Mouse (Mus musculus): ENCODE measurements around the gene Sh2d2a. TPM values are rescaled to one million over a fixed set of nuclear protein-coding genes. Genes with fewer than 3 reads are reported as not detected.
"Not testable (repeated sequence)": the region's sequence is repeated elsewhere in the genome, so short reads cannot be mapped to it uniquely, and the experiment has no call there.

Sh2d2a gene
- polyA plus RNA-seq, 1 experiment: 0.05 TPM

GRCm38 (mm10) chr3:87816646-87817093 lies 29.9 kb upstream of the Sh2d2a start:
- DNase-seq: peak; percentile 66 to 73
- 7% methylated on average over 12 of the region's 12 CpGs for WGBS
- H3K4me3 ChIP-seq (replicated peaks; ENCODE audit: insufficient read depth, low read depth, low read length): no peak overlapping the region
- H3K4me1 ChIP-seq (ENCODE audit: control insufficient read depth, insufficient read depth, low read length): no peaks in the 10 kb centered on the region
- no peak overlapping the region for H3K27ac ChIP-seq (ENCODE audit: insufficient read depth, low read length)
- no peak for TF ChIP-seq POLR2A (IDR thresholded peaks at IDR 0.05; ENCODE audit: borderline replicate concordance, insufficient read depth, low read length)
- peak; percentile 96 for TF ChIP-seq CTCF (IDR thresholded peaks at IDR 0.05; ENCODE audit: borderline replicate concordance, insufficient read depth, low read depth, low read length)
- H3K27me3 ChIP-seq (ENCODE audit: control insufficient read depth, insufficient read depth, low read length): no peaks in the 10 kb centered on the region

DNA sequence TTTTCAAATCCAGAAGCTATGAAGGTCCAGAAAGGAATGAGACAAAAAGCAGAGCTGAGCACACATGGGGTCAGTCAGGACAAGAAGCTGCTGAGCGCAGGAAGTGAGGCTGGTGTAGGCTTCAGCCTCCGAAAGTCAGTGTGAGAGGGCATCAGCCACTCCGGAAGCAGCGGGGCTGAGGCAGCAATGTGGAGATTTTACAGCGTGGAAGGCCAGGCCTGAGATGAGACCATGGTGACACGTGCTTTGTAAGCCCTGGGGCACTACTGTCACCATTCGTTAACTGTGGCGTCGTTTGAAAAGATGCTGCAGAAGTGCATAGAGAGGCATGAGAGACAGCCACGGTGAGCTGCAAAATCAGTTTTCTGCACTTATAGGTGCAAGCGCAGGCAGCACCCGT lies 28.3 kb upstream of the Sh2d2a start:
- Histone ChIP-seq H3K4me3 (replicated peaks; ENCODE audit: insufficient read depth, low read depth, low read length) (no peak overlapping the region), H3K27me3 (ENCODE audit: control insufficient read depth, insufficient read depth, low read length) (no peaks in the 10 kb centered on the region), H3K27ac (ENCODE audit: insufficient read depth, low read length) (no peak overlapping the region), H3K4me1 (ENCODE audit: control insufficient read depth, insufficient read depth, low read length) (no peaks in the 10 kb centered on the region)
- no peak for DNase-seq
- 59% methylated on average over 12 of the region's 12 CpGs for WGBS
- TF ChIP-seq CTCF (IDR thresholded peaks at IDR 0.05; ENCODE audit: borderline replicate concordance, insufficient read depth, low read depth, low read length) (no peak), POLR2A (IDR thresholded peaks at IDR 0.05; ENCODE audit: borderline replicate concordance, insufficient read depth, low read length) (no peak)

- H3K4me1 ChIP-seq (ENCODE audit: control insufficient read depth, insufficient read depth, low read length); DNase-seq; H3K27ac ChIP-seq (ENCODE audit: insufficient read depth, low read length); H3K27me3 ChIP-seq (ENCODE audit: control insufficient read depth, insufficient read depth, low read length); H3K4me3 ChIP-seq (replicated peaks; ENCODE audit: insufficient read depth, low read depth, low read length): not testable (repeated sequence)
- WGBS: 100% methylated on average over 1 of the region's 1 CpGs
Measured at GRCm38 (mm10) chr3:87824206-87824605, 22.3 kb upstream of the Sh2d2a start, which contains the start of gene Pear1. TSS of gene Pear1 (minus strand) at chr3:87824306.

- Histone ChIP-seq H3K4me3 (replicated peaks; ENCODE audit: insufficient read depth, low read depth, low read length) (no peak overlapping the region), H3K27ac (ENCODE audit: insufficient read depth, low read length) (no peak overlapping the region), H3K4me1 (ENCODE audit: control insufficient read depth, insufficient read depth, low read length) (no peaks in the 10 kb centered on the region), H3K27me3 (ENCODE audit: control insufficient read depth, insufficient read depth, low read length) (no peaks in the 10 kb centered on the region; the same call in 1 of the 2 replicates)
- WGBS: 38% methylated on average over 4 of the region's 4 CpGs
- TF ChIP-seq POLR2A (IDR thresholded peaks at IDR 0.05; ENCODE audit: borderline replicate concordance, insufficient read depth, low read length) (no peak), CTCF (IDR thresholded peaks at IDR 0.05; ENCODE audit: borderline replicate concordance, insufficient read depth, low read depth, low read length) (no peak)
- no peak for DNase-seq
Measured at GRCm38 (mm10) chr3:87828435-87828834, 18.1 kb upstream of the Sh2d2a start.

DNA sequence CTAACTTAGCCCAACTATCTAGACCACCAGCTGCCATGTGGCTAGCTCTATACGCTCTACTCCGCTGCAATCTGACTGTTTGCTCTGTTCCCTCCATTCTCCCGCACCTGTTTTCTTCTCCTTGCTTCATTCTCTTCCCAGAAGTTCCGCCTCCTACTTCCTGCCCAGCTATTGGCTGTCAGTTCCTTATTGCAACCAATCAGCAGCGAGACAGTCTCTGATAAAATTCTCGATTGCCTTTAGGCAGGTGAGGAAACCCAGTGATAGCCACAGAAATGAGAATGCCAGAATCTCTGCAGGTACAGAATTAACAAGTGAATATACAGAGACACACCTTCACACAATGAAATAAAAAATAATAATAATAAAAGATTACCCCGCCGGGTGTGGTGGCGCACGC lies 17.5 kb upstream of the Sh2d2a start:
- H3K4me3 ChIP-seq (replicated peaks; ENCODE audit: insufficient read depth, low read depth, low read length): no peak overlapping the region
- no peak overlapping the region for H3K27ac ChIP-seq (ENCODE audit: insufficient read depth, low read length)
- TF ChIP-seq CTCF (IDR thresholded peaks at IDR 0.05; ENCODE audit: borderline replicate concordance, insufficient read depth, low read depth, low read length) (no peak), POLR2A (IDR thresholded peaks at IDR 0.05; ENCODE audit: borderline replicate concordance, insufficient read depth, low read length) (no peak)
- no peak for DNase-seq
- WGBS: 52% methylated on average over 10 of the region's 10 CpGs
- H3K27me3 ChIP-seq (ENCODE audit: control insufficient read depth, insufficient read depth, low read length): no peaks in the 10 kb centered on the region; the same call in 1 of the 2 replicates
- H3K4me1 ChIP-seq (ENCODE audit: control insufficient read depth, insufficient read depth, low read length): no peaks in the 10 kb centered on the region

GRCm38 (mm10) chr3:87832109-87832859 lies 14.3 kb upstream of the Sh2d2a start:
- Histone ChIP-seq H3K27ac (ENCODE audit: insufficient read depth, low read length) (no peak overlapping the region), H3K4me1 (ENCODE audit: control insufficient read depth, insufficient read depth, low read length) (no peaks in the 10 kb centered on the region), H3K27me3 (ENCODE audit: control insufficient read depth, insufficient read depth, low read length) (no peaks in the 10 kb centered on the region; the same call in 1 of the 2 replicates), H3K4me3 (replicated peaks; ENCODE audit: insufficient read depth, low read depth, low read length) (no peak overlapping the region)
- DNase-seq: no peak
- TF ChIP-seq CTCF (IDR thresholded peaks at IDR 0.05; ENCODE audit: borderline replicate concordance, insufficient read depth, low read depth, low read length) (no peak), POLR2A (IDR thresholded peaks at IDR 0.05; ENCODE audit: borderline replicate concordance, insufficient read depth, low read length) (no peak)
- WGBS: 82% methylated on average over 7 of the region's 7 CpGs

DNA sequence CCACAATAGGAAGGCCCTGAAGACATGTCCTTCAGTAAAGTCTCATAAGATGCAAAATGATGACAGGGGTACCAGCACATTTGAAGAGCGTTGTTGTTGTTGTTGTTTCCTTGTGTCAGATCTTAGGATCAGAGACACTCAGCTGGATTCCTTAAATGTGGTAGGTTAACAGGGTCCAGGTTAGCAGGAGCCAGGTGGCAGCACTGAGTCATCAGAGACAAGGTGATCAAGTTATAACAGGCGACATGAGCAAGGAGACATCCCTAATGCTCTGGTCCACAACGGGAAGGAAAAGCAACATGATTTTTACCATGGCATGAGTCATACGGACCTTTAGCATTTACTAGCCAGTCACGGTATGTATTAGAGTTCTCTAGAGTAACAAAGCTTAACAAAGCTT lies 13.1 kb upstream of the Sh2d2a start:
- Histone ChIP-seq H3K4me3 (replicated peaks; ENCODE audit: insufficient read depth, low read depth, low read length) (no peak overlapping the region), H3K27ac (ENCODE audit: insufficient read depth, low read length) (no peak overlapping the region), H3K27me3 (ENCODE audit: control insufficient read depth, insufficient read depth, low read length) (no peaks in the 10 kb centered on the region; the same call in 1 of the 2 replicates), H3K4me1 (ENCODE audit: control insufficient read depth, insufficient read depth, low read length) (no peaks in the 10 kb centered on the region)
- WGBS: 62% methylated on average over 5 of the region's 5 CpGs
- DNase-seq: no peak
- peak; percentile 4; the same call in 1 of the 2 replicates for TF ChIP-seq CTCF (IDR thresholded peaks at IDR 0.05; ENCODE audit: borderline replicate concordance, insufficient read depth, low read depth, low read length)
- TF ChIP-seq POLR2A (IDR thresholded peaks at IDR 0.05; ENCODE audit: borderline replicate concordance, insufficient read depth, low read length): no peak

- peak; percentile 46 to 69 for DNase-seq
- no peaks in the 10 kb centered on the region for H3K27me3 ChIP-seq (ENCODE audit: control insufficient read depth, insufficient read depth, low read length)
- 2% methylated on average over 4 of the region's 4 CpGs for WGBS
- no peak overlapping the region for H3K4me3 ChIP-seq (replicated peaks; ENCODE audit: insufficient read depth, low read depth, low read length)
- no peak for TF ChIP-seq POLR2A (IDR thresholded peaks at IDR 0.05; ENCODE audit: borderline replicate concordance, insufficient read depth, low read length)
- peak; percentile 82 for TF ChIP-seq CTCF (IDR thresholded peaks at IDR 0.05; ENCODE audit: borderline replicate concordance, insufficient read depth, low read depth, low read length)
- H3K27ac ChIP-seq (ENCODE audit: insufficient read depth, low read length): no peak overlapping the region
- H3K4me1 ChIP-seq (ENCODE audit: control insufficient read depth, insufficient read depth, low read length): no peaks in the 10 kb centered on the region
Measured at GRCm38 (mm10) chr3:87838622-87839021, 7.9 kb upstream of the Sh2d2a start.
